Mouse (Mus musculus) heart, embryonic 11.5 days (tissue): ENCODE data around the gene Recql5. TPM values are rescaled to one million over a fixed set of nuclear protein-coding genes. Genes with fewer than 3 reads are reported as not detected.

ENCODE experiments used
- ATAC-seq: fragments of 200-750 bp; cut with Nextera tagmentation; replicated peaks from 2 replicates; pipeline ENCODE4 v1.8.0; 2017; ENCODE audit warnings: moderate library complexity; ENCODE audit not compliant: insufficient number of reproducible peaks, low FRiP score, low TSS enrichment
- H3K27ac ChIP-seq: fragments of 300-500 bp; sonication (generic); 2 replicates; pipeline ENCODE4 v1.5.1; 2014; ENCODE audit warnings: mild to moderate bottlenecking, low read depth, low read length
- H3K27me3 ChIP-seq: fragments of 300-500 bp; sonication (generic); 2 replicates; pipeline ENCODE4 v1.6.1; 2014; ENCODE audit warnings: mild to moderate bottlenecking, low read length, mixed read lengths; ENCODE audit not compliant: control insufficient read depth, insufficient read depth
- H3K36me3 ChIP-seq: fragments of 300-500 bp; sonication (generic); 2 replicates; pipeline ENCODE4 v1.6.1; 2014; ENCODE audit warnings: mild to moderate bottlenecking, low read length, moderate library complexity, mixed read lengths; ENCODE audit not compliant: control insufficient read depth, insufficient read depth
- H3K4me1 ChIP-seq: fragments of 300-500 bp; sonication (generic); 2 replicates; pipeline ENCODE4 v1.6.1; 2014; ENCODE audit warnings: low read length; ENCODE audit not compliant: control insufficient read depth, insufficient read depth
- H3K4me2 ChIP-seq: fragments of 300-500 bp; sonication (generic); 2 replicates; pipeline ENCODE4 v1.6.1; 2014; ENCODE audit warnings: mild to moderate bottlenecking, moderate library complexity
- H3K4me3 ChIP-seq: fragments of 300-500 bp; sonication (generic); 2 replicates; pipeline ENCODE4 v1.5.1; 2014; ENCODE audit warnings: low read depth, low read length
- H3K9ac ChIP-seq: fragments of 300-500 bp; sonication (generic); 2 replicates; pipeline ENCODE4 v1.6.1; 2014; ENCODE audit warnings: mild to moderate bottlenecking, low read depth, low read length, moderate library complexity
- H3K9me3 ChIP-seq: fragments of 300-500 bp; sonication (generic); replicated peaks from 2 replicates; pipeline ENCODE4 v1.6.1; 2016; ENCODE audit warnings: low read length; ENCODE audit not compliant: control insufficient read depth
- WGBS: fragments of 180-500 bp; shearing (Covaris S2); extraction: QIAGEN DNeasy Blood & Tissue Kit; methylation state at CpG from one replicate; pipeline ENCODE4 v1.1.7; 2014; ENCODE audit not compliant: insufficient replicate concordance; 5-methylcytosine and 5-hydroxymethylcytosine counted together
- polyA plus RNA-seq: library from polyadenylated mRNA; unstranded; fragments of >200 nt; fragmentation: Nextera tagmentation; extraction: Ambion mirVana; gene quantifications from 2 replicates; pipeline ENCODE4 v1.2.1, GENCODE M21; 2014

Gene Recql5
- polyA plus RNA-seq, 1 experiment from 2014 or later: 12.3 TPM

DNA sequence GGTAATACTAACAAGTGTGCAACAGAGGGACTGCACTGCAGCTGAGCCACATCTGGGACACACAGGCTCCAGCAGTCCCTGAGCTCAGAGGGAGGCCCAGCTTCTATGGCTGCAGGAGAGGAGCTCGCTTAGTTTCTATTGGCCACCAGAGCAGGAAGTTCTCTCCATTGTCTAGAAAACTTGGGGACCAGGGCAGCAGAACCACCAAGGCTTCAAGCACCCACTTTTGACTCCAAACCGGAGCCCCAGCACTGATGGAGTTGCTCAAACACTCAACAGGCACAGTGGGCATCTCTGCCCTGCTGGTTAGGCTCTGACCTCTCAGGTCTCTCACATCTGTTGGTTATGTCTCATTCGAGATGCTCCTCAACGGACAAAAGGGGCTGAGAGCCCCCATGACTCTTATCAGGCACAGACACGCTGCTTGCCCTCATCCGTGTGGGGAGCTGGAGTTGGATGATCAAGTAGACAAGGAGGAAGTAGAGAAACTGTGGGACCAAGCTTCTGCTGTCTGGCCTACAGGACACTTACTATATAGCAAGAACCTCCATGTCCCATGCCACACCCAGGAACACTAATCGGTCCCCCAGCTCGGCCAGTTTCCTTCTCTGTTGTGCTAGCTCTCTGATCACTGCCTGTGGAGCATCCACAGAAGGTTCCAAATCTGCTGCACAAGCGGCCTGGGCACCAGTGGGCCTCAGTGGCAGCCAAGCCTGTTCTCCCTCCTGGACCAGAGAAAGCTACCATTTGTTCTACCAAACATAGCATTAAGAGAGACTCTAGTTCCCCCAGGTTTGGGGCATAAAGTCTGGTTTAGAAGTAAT is 31.7 kb downstream of the Recql5 start:
- WGBS: 61% methylated on average over 9 of the region's 9 CpGs
- Histone ChIP-seq H3K27ac (peak overlapping the region; percentile 95), H3K9ac (peak overlapping the region; percentile 58), H3K4me1 (peaks cover 78% of the 10 kb centered on the region), H3K27me3 (no peaks in the 10 kb centered on the region), H3K4me3 (peak overlapping the region; percentile 34; the same call in 1 of the 2 replicates), H3K36me3 (peaks cover 4% of the 10 kb centered on the region), H3K9me3 (no peaks in the 10 kb centered on the region), H3K4me2 (peak overlapping the region; percentile 67)
- no peak for ATAC-seq

DNA sequence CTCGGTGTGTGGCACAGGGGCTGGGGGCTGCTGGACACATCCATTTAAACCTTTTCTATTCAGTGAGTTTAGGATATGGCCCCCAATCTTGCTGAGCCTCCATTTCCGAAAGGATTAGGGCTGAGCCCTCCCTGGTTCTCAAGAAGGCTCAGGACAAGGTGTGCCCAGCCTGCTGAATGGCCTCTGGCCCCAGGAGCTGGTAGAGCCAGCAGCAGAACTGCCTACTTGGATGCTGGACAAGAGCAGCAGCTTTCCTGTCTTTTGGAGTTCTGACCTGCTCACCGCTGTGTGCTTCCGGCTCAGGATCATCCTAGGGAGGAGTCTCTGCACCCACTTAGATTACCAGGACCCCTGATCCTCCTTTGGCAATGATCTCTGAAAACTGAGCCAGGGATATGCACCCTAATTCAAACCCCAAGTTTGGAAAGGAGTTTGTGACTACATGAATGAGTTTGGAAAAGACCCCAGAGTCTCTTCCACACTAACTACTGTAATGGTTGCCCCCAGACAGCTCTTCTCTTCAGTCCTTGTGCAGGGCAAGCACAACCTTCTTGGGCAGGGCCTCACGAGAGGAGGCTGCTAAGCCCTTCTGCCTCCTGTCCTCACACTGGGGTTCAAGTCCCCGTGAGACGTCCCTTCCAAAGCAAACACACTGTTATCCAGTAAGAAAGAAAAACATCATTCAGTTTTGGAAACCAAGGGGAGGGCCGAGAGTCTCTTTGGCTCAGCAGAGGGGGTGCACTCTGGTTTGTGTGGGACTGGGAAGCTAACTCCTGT is 32.5 kb downstream of the Recql5 start:
- no peaks in the 10 kb centered on the region for H3K27me3 ChIP-seq
- H3K4me2 ChIP-seq: peak overlapping the region; percentile 67
- no peak for ATAC-seq
- H3K9ac ChIP-seq: peak overlapping the region; percentile 58
- H3K9me3 ChIP-seq: no peaks in the 10 kb centered on the region
- H3K27ac ChIP-seq: peak overlapping the region; percentile 95
- peaks cover 4% of the 10 kb centered on the region for H3K36me3 ChIP-seq
- WGBS: 63% methylated on average over 8 of the region's 8 CpGs
- H3K4me1 ChIP-seq: peaks cover 73% of the 10 kb centered on the region
- H3K4me3 ChIP-seq: peak overlapping the region; percentile 34

DNA sequence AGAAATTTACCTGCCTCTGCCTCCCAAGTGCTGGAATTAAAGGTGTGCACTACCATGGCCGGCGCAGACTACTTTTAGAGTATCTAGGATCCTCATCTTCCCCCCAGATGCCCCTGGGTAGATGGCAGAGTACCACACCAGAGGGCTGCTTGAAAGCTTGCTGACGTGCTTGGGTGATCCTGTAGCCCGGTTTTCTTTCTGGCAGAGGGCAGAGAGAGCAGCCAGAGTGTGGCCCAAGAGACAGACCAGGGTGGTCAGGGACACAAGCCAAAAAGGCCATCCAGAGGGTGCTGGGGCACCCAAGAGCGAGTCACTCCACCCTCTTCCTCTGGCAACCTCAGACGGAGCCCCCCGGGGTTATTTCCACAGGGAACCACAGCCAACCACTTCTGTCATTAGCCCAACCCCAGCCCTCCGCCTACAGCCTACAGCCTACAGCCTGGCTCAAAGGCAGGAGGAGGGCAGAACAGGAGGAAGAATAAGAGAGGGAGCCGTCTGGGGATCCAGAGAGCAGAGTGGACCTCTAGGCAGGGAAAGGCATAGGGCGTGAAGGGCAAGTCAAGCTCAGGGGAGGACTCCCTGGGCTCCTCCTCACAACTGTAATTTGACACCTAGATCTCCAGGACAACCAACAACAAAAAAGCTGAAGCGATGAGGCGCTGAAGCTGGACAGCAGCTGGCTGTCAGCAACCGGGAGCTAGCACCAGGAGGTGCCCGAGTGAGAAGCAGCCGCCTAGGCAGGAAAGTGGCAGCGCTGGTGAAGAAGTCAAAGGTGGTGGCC is 33.6 kb downstream of the Recql5 start, which contains the start of gene Smim5:
Gene Smim5, plus strand, starts transcription at position 481 of the 781 bp plus-strand sequence.
- ATAC-seq: peak; percentile 58
- WGBS: 24% methylated on average over 16 of the region's 16 CpGs

DNA sequence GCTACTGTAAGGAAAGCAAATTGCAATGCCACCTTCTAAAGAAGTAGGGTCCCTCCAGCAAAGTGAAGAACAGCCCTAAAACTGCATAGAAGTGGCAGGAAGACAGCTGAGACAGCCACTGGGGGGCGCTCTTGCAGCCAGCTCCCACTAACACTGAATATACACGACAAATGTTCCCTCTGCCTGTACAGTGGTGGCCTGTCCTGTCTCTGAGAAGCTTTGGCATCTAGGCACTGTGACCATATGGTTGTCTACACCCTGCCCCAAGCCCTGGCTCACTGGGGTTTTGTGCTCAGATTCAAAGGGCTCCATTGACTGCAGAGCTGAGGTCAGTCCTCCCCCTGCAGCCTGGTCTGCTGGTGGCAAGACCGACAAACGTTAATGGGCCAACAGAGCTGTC is 34.4 kb downstream of the Recql5 start:
- no peak overlapping the region for H3K9ac ChIP-seq
- WGBS: 16% methylated on average over 4 of the region's 4 CpGs
- no peaks in the 10 kb centered on the region for H3K27me3 ChIP-seq
- H3K36me3 ChIP-seq: peaks cover 8% of the 10 kb centered on the region
- H3K4me1 ChIP-seq: peaks cover 54% of the 10 kb centered on the region
- H3K9me3 ChIP-seq: no peaks in the 10 kb centered on the region
- no peak overlapping the region for H3K27ac ChIP-seq
- H3K4me3 ChIP-seq: no peak overlapping the region
- no peak for ATAC-seq
- peak overlapping the region; percentile 11; the same call in 1 of the 2 replicates for H3K4me2 ChIP-seq

More for the DNA sequence above, 33.6 kb downstream of the Recql5 start, which contains the start of gene Smim5:
- H3K27ac ChIP-seq: peak within 1 kb of the TSS; percentile 95
- H3K9me3 ChIP-seq: no peaks in the 10 kb centered on the region
- H3K9ac ChIP-seq: peak within 1 kb of the TSS; percentile 58
- peak within 1 kb of the TSS; percentile 34 for H3K4me3 ChIP-seq
- peak within 1 kb of the TSS; percentile 67 for H3K4me2 ChIP-seq
- no peaks in the 10 kb centered on the region for H3K27me3 ChIP-seq
- peaks cover 4% of the 10 kb centered on the region for H3K36me3 ChIP-seq
- H3K4me1 ChIP-seq: peaks cover 62% of the 10 kb centered on the region

DNA sequence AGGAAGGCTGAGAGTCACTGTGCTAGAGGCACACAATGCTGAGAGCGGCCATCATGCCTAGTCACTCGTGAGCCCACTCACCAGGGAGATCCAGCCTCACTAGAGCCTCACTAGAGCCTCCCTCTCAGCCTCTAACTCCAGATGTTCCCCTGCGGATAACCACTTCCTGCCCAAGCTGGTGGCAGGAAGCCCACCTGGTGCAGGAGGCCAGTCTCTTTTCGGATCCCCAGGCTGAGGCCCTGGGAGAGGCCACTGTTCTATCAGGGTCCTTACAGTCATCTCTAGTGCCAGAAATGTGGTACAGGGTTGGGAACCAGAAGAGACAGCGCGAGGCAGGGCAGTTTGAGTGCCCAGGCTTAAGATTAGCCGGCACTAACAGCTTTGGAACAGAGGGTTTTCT is 34.8 kb downstream of the Recql5 start:
- no peak overlapping the region for H3K27ac ChIP-seq
- H3K4me1 ChIP-seq: peaks cover 50% of the 10 kb centered on the region
- no peak for ATAC-seq

DNA sequence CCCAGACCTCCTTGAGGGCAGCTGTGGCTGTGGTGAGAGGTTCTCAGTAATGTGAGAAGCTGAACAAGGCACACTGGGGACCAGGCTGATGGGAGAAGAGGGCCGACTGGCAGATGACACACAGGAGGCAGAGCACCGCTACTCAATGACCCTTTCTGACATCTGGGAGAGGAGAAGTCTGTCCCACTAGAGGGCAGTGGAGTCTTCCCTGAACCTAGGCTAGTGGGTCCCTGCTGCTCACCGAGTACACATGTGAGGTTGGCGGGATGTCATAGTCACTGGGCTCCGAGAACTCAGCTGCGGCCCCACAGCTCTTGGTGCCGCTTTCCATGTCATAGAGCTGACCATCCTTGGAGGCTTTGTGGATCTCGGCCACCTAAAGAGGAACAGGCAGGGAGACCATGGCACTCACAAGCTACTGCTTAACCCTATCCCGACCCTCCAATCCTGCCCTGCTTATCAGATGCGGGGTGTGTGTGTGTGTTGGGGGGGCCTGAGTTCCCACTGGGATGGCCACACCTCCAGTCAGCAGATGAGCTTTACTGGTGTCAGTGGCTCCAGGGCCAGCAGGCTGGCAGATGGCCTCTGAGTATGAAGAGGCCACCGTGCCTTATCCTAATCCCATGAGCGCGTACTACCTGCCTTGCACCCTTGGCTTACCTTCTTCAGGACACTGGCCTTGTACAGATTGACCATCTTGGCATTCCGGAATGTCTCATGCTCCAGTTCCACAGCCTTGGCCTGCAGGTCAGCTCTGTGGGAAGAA is 38.3 kb downstream of the Recql5 start:
- Histone ChIP-seq H3K9ac (no peak overlapping the region), H3K9me3 (no peaks in the 10 kb centered on the region), H3K36me3 (peaks cover 8% of the 10 kb centered on the region), H3K4me3 (no peak overlapping the region), H3K27me3 (no peaks in the 10 kb centered on the region), H3K4me2 (no peak overlapping the region), H3K27ac (no peak overlapping the region), H3K4me1 (peaks cover 19% of the 10 kb centered on the region)
- WGBS: 51% methylated on average over 14 of the region's 14 CpGs
- ATAC-seq: no peak

More for the DNA sequence above, 34.8 kb downstream of the Recql5 start:
- H3K4me3 ChIP-seq: no peak overlapping the region
- H3K27me3 ChIP-seq: no peaks in the 10 kb centered on the region
- no peak overlapping the region; the same call in 1 of the 2 replicates for H3K4me2 ChIP-seq
- H3K9me3 ChIP-seq: no peaks in the 10 kb centered on the region
- H3K36me3 ChIP-seq: peaks cover 8% of the 10 kb centered on the region
- WGBS: 82% methylated on average over 7 of the region's 7 CpGs
- H3K9ac ChIP-seq: no peak overlapping the region

DNA sequence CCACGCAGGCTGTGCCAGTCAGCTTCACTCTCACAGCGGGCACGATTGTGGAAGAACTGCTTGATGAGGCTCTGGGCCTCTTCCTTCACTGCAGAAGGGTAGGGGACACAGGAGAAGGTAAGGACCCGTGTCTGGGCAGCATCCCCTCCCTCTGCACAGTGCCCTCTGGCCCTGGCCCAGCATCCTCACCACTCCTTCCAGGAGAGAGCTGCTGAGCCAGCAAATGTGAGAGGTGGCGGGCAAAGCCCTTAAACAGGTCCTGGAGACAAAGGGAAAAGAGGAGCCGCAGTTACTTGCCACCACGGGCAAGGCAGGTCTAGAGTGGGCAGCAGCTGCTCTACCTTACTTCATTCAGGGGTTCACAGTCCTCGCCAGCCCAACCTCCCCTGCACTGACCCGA is 40.2 kb downstream of the Recql5 start:
- H3K4me1 ChIP-seq: peaks cover 4% of the 10 kb centered on the region; the same call in 1 of the 2 replicates
- no peak overlapping the region for H3K27ac ChIP-seq
- H3K4me3 ChIP-seq: no peak overlapping the region
- H3K4me2 ChIP-seq: no peak overlapping the region
- no peaks in the 10 kb centered on the region for H3K9me3 ChIP-seq
- no peak overlapping the region for H3K9ac ChIP-seq
- WGBS: 82% methylated on average over 9 of the region's 9 CpGs
- H3K27me3 ChIP-seq: no peaks in the 10 kb centered on the region
- no peak for ATAC-seq
- H3K36me3 ChIP-seq: peaks cover 8% of the 10 kb centered on the region
